Mouse (Mus musculus) midbrain, embryonic 11.5 days (tissue): ENCODE data around the gene Car11. TPM values are rescaled to one million over a fixed set of nuclear protein-coding genes. Genes with fewer than 3 reads are reported as not detected.

Experiments
- polyA plus RNA-seq: library from polyadenylated mRNA; unstranded; fragments of >200 nt; fragmentation: Nextera tagmentation; extraction: Ambion mirVana; gene quantifications from 2 replicates; pipeline ENCODE4 v1.2.1, GENCODE M21; 2014

Gene Car11
- polyA plus RNA-seq, 1 experiment from 2014 or later = 3.3 TPM

Other genes starting within 250 kb of the Car11 start
- 5,242 and 5,528 TPM in 2 replicates for gene Ftl1, start 240.0 kb upstream of the Car11 start, polyA plus RNA-seq
- gene Bax, start 232.9 kb upstream of the Car11 start, polyA plus RNA-seq = 169 and 201 TPM in 2 replicates
- gene Tulp2, start 218.0 kb upstream of the Car11 start, polyA plus RNA-seq = 0.15 TPM in 1 of 2 replicates, not detected in the other
- not detected in 2 replicates for gene Gm45808, start 213.0 kb upstream of the Car11 start, polyA plus RNA-seq
- 3.2 and 3.9 TPM in 2 replicates for gene Dhdh, start 211.0 kb upstream of the Car11 start, polyA plus RNA-seq
- 83.7 and 84.8 TPM in 2 replicates for gene Nucb1, start 189.4 kb upstream of the Car11 start, polyA plus RNA-seq
- gene Ppp1r15a, start 173.6 kb upstream of the Car11 start, polyA plus RNA-seq = 16.3 and 17.1 TPM in 2 replicates
- 0.08 and 0.26 TPM in 2 replicates for gene Plekha4, start 173.5 kb upstream of the Car11 start, polyA plus RNA-seq
- gene Hsd17b14, start 144.9 kb upstream of the Car11 start, polyA plus RNA-seq = 0.10 and 0.12 TPM in 2 replicates
- gene Bcat2, start 129.7 kb upstream of the Car11 start, polyA plus RNA-seq = 22.5 and 24.7 TPM in 2 replicates
- not detected in 2 replicates for gene Fgf21, start 84.4 kb upstream of the Car11 start, polyA plus RNA-seq
- gene Fut1, start 82.6 kb upstream of the Car11 start, polyA plus RNA-seq = not detected in 2 replicates
- 0.10 and 0.29 TPM in 2 replicates for gene Izumo1, start 78.0 kb upstream of the Car11 start, polyA plus RNA-seq
- 4.0 and 4.7 TPM in 2 replicates for gene Rasip1, start 72.4 kb upstream of the Car11 start, polyA plus RNA-seq
- gene Mamstr, start 59.9 kb upstream of the Car11 start, polyA plus RNA-seq = 1.8 and 2.1 TPM in 2 replicates
- not detected in 2 replicates for gene Fut2, start 33.4 kb upstream of the Car11 start, polyA plus RNA-seq
- 0.21 TPM in 1 of 2 replicates, not detected in the other for gene Ntn5, start 15.8 kb upstream of the Car11 start, polyA plus RNA-seq
- 0.19 and 0.36 TPM in 2 replicates for gene Sec1, start 5.4 kb upstream of the Car11 start, polyA plus RNA-seq
- gene Dbp, start 5.2 kb downstream of the Car11 start, polyA plus RNA-seq = 2.2 and 3.5 TPM in 2 replicates
- 878 and 933 TPM in 2 replicates for gene Rpl18, start 15.6 kb downstream of the Car11 start, polyA plus RNA-seq
- gene Sphk2, start 18.2 kb downstream of the Car11 start, polyA plus RNA-seq = 11.8 and 14.9 TPM in 2 replicates
- 0.57 and 1.4 TPM in 2 replicates for gene Fam83e, start 21.4 kb downstream of the Car11 start, polyA plus RNA-seq
- not detected in 2 replicates for gene Spaca4, start 26.0 kb downstream of the Car11 start, polyA plus RNA-seq
- gene Lmtk3, start 83.9 kb downstream of the Car11 start, polyA plus RNA-seq = 4.6 and 4.8 TPM in 2 replicates
- gene Sult2b1, start 84.8 kb downstream of the Car11 start, polyA plus RNA-seq = 1.5 and 2.4 TPM in 2 replicates
- 224 and 225 TPM in 2 replicates for gene Cyth2, start 114.7 kb downstream of the Car11 start, polyA plus RNA-seq
- gene Kcnj14, start 124.9 kb downstream of the Car11 start, polyA plus RNA-seq = 0.69 and 0.75 TPM in 2 replicates
- 64.0 and 67.9 TPM in 2 replicates for gene Grwd1, start 131.1 kb downstream of the Car11 start, polyA plus RNA-seq
- gene Kdelr1, start 172.9 kb downstream of the Car11 start, polyA plus RNA-seq = 76.7 and 84.0 TPM in 2 replicates
- 0.14 and 0.17 TPM in 2 replicates for gene Grin2d, start 178.5 kb downstream of the Car11 start, polyA plus RNA-seq
- gene Syngr4, start 196.9 kb downstream of the Car11 start, polyA plus RNA-seq = 0.63 and 1.3 TPM in 2 replicates
- 3.0 and 3.2 TPM in 2 replicates for gene Tmem143, start 197.1 kb downstream of the Car11 start, polyA plus RNA-seq
- gene Emp3, start 221.6 kb downstream of the Car11 start, polyA plus RNA-seq = 27.2 and 28.2 TPM in 2 replicates
- gene Ccdc114, start 224.2 kb downstream of the Car11 start, polyA plus RNA-seq = 2.0 and 2.4 TPM in 2 replicates